Mouse (Mus musculus) liver, embryonic 15.5 days (tissue): ENCODE results near the gene Vwf. TPM values are rescaled to one million over a fixed set of nuclear protein-coding genes. Genes with fewer than 3 reads are reported as not detected.

ENCODE experiments used
- ATAC-seq: fragments of 200-750 bp; cut with Nextera tagmentation; 2 replicates; pipeline ENCODE4 v1.8.0; 2017; ENCODE audit warnings: moderate number of reproducible peaks, mild to moderate bottlenecking, moderate library complexity; ENCODE audit not compliant: insufficient read depth
- H3K27ac ChIP-seq: fragments of 300-500 bp; sonication (generic); replicated peaks from 2 replicates; pipeline ENCODE4 v1.5.1; 2015; ENCODE audit warnings: mild to moderate bottlenecking, inconsistent platforms
- H3K27me3 ChIP-seq: fragments of 300-500 bp; sonication (generic); 2 replicates; pipeline ENCODE4 v1.6.1; 2015; ENCODE audit warnings: mild to moderate bottlenecking, inconsistent platforms
- H3K36me3 ChIP-seq: fragments of 300-500 bp; sonication (generic); replicated peaks from 2 replicates; pipeline ENCODE4 v1.6.1; 2015; ENCODE audit warnings: moderate library complexity, mild to moderate bottlenecking, inconsistent platforms
- H3K4me1 ChIP-seq: fragments of 300-500 bp; sonication (generic); replicated peaks from 2 replicates; pipeline ENCODE4 v1.6.1; 2015; ENCODE audit warnings: inconsistent platforms
- H3K4me2 ChIP-seq: fragments of 300-500 bp; sonication (generic); 2 replicates; pipeline ENCODE4 v1.6.1; 2015; ENCODE audit warnings: moderate library complexity, mild to moderate bottlenecking, inconsistent platforms
- H3K4me3 ChIP-seq: fragments of 300-500 bp; sonication (generic); replicated peaks from 2 replicates; pipeline ENCODE4 v1.5.1; 2015; ENCODE audit warnings: mild to moderate bottlenecking, inconsistent platforms
- H3K9ac ChIP-seq: fragments of 300-500 bp; sonication (generic); 2 replicates; pipeline ENCODE4 v1.6.1; 2015; ENCODE audit warnings: moderate library complexity, mild to moderate bottlenecking, inconsistent platforms
- H3K9me3 ChIP-seq: fragments of 300-500 bp; sonication (generic); replicated peaks from 2 replicates; pipeline ENCODE4 v1.6.1; 2016; ENCODE audit warnings: inconsistent platforms
- WGBS: fragments of 180-500 bp; shearing (Covaris S2); methylation state at CpG from one replicate; pipeline ENCODE4 v1.1.7; 2015; ENCODE audit warnings: mixed read lengths; ENCODE audit not compliant: insufficient replicate concordance; 5-methylcytosine and 5-hydroxymethylcytosine counted together
- polyA plus RNA-seq: library from polyadenylated mRNA; unstranded; fragments of >200 nt; fragmentation: Nextera tagmentation; extraction: Ambion mirVana; gene quantifications from 2 replicates; pipeline ENCODE4 v1.2.1, GENCODE M21; 2015

Vwf gene
- polyA plus RNA-seq, 1 experiment from 2014 or later: 8.5 TPM

DNA sequence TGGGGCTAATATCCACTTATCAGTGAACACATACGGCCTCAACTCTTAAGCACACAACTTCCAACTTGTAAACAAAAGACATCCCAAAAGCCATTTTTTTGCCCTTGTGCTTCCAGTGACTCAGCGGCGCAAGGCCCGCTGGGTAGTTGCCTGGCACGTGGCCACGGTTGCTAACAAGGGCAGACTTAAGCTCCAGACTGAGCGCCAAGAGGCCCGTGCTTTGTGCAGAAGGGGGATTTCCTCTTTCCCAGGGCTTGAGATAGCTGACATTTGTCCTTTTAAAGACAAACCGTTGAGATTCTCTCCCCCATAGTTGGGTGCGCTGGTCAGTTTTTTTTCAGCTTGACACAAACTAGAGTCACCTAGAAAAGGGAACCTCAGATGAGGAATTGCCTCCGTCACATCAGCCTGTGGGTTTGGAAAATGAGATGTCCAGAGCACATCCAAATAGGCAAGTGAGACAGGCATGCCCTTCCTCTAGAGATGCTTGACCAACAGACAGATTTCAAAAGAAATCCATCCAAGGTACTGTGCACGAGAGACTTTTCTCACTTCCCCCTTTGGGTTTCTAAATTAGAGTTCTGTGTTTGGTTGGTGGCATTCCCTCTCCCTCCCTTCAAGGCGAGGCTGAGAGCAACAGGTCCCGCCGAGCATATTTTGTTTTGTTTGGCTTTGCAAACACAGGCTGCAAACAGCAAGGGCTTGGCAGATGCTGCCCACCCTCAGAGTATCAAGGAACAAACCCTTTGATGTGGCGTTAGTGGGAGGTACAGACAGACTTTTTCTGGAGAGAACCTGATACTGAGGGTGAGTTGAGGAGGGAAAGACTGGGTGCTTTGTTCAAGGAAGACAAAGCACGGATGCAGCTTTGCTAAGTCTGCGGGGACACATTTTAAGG, 26.0 kb downstream of the Vwf start:
- ATAC-seq: peak; percentile 17
- H3K4me1 ChIP-seq: peaks cover 65% of the 10 kb centered on the region
- peak overlapping the region; percentile 64 for H3K9ac ChIP-seq
- no peaks in the 10 kb centered on the region for H3K9me3 ChIP-seq
- WGBS: 20% methylated on average over 18 of the region's 18 CpGs
- H3K4me2 ChIP-seq: peak overlapping the region; percentile 81
- no peaks in the 10 kb centered on the region for H3K36me3 ChIP-seq
- peak overlapping the region; percentile 58 for H3K4me3 ChIP-seq
- H3K27ac ChIP-seq: peak overlapping the region; percentile 97
- no peaks in the 10 kb centered on the region for H3K27me3 ChIP-seq

DNA sequence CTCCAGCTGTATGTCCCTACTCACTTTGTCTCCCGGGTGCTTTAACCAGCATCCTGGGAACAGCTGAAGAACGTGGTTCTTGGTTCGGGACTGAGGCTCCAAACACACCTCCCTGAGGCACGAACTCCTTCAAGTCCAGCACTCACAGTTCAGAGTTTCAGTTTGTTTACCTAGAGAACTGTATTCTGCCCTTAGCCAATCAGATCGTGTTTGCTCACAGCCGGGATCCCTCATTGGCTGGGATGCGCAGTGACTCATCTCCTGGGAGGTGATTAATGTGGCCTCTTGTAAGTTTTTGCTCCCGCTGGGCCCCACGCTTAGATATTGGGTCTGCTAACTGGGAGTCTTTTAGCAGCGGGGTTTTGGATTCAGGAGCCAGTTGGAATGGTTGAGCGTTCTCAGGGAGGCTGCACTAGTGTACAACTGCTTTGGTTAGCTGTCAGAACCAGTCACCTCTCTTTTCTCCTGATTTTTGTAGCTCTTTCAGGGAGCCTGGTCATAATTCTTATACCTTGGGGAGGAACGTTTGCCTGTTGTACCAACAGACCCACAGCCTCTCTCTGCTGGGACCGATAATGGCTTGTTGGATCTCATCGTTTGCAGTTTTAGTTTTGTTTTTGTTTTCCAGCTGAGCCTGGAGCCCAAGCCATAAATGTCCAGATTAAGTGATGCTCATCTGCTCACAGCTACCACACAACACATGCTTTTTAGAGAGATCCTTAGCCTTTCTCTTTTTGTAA, 26.8 kb downstream of the Vwf start:
- 4% methylated on average over 14 of the region's 14 CpGs for WGBS
- H3K27ac ChIP-seq: peak overlapping the region; percentile 97
- no peaks in the 10 kb centered on the region for H3K36me3 ChIP-seq
- no peaks in the 10 kb centered on the region for H3K9me3 ChIP-seq
- H3K9ac ChIP-seq: peak overlapping the region; percentile 64
- H3K4me3 ChIP-seq: peak overlapping the region; percentile 58
- H3K4me1 ChIP-seq: peaks cover 58% of the 10 kb centered on the region
- H3K27me3 ChIP-seq: no peaks in the 10 kb centered on the region
- peak; percentile 95 for ATAC-seq
- H3K4me2 ChIP-seq: peak overlapping the region; percentile 81

DNA sequence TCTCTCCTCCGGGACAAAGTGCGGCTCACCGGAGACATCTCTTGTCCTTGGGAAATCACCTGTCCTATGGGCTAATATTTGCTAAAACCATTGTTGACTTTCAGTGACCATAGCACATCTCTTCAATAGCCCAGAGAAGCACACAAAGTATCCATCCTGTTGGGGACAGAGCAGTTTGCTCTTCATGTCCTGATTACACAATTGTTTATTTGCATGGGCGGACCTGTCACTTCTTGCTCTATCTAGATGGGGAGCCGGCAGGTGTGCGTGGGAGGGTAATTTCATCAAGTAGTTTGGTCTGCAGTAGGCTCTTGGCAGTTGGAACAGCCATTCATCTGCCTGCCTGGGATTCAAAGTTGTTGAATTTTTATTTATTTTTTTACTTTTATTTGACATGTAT, 28.5 kb downstream of the Vwf start:
- no peaks in the 10 kb centered on the region for H3K36me3 ChIP-seq
- ATAC-seq: peak; percentile 10; the same call in 1 of the 2 replicates
- H3K9ac ChIP-seq: no peak overlapping the region
- peaks cover 44% of the 10 kb centered on the region for H3K4me1 ChIP-seq
- H3K4me2 ChIP-seq: no peak overlapping the region
- H3K27ac ChIP-seq: peak overlapping the region; percentile 97
- 81% methylated on average over 6 of the region's 6 CpGs for WGBS
- no peaks in the 10 kb centered on the region for H3K9me3 ChIP-seq
- no peak overlapping the region for H3K4me3 ChIP-seq
- no peaks in the 10 kb centered on the region for H3K27me3 ChIP-seq

DNA sequence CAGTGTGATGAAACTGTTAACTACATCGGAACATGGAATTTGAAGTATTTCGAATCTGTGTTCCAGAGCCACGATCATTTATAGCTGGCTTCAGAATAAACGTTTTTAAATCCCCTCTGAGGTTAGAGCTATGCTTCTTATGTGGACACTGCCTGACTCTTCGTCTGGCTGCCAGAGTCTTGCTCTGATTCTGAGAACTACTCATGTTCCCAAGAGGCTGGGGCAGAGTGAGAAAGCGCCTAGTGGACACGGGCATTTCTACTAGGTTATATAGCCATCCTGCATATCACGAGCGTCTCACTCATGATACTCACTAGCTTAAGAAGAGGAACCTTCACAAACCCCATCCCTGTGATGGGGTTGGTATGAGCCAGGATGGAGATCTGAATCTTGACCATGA, 30.7 kb downstream of the Vwf start:
- no peak for ATAC-seq
- Histone ChIP-seq H3K4me2 (no peak overlapping the region), H3K9me3 (no peaks in the 10 kb centered on the region), H3K4me1 (peaks cover 42% of the 10 kb centered on the region), H3K9ac (no peak overlapping the region), H3K27ac (no peak overlapping the region), H3K4me3 (no peak overlapping the region), H3K36me3 (no peaks in the 10 kb centered on the region), H3K27me3 (no peaks in the 10 kb centered on the region)
- WGBS: 77% methylated on average over 9 of the region's 9 CpGs

DNA sequence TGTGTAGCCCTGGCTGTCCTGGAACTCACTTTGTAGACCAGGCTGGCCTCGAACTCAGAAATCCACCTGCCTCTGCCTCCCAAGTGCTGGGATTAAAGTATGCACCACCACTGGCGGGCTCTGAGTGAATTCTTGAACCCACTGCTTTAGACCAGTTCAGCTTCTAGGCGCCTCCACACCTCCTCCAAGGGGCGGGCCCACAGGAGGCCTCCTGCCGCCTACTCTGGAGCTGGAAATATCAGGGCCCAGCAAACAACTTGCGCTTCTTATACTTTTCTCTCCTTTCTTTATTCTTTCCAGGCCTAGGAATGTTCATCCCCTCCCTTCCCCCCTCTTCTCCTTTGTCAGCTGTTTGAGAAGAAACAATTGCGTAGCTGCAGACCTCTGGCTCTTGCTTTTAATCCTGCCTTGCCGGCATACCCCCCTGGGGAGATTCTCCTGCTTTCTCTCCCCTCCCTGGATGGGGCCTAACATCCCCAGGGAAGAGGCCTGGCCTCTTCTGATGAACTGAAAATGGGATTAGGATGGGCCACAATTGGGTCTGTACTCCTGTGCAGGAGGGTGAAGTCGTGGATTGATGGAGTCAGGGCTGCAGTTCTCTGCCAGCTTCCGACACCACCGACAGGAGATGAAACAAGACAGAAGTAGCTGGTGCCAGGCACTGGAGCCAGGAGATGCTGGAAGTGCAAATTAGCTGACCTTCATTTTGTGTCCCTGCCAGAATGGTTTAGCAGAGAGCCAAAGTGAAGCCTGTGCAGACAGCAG, 31.5 kb downstream of the Vwf start:
- H3K4me2 ChIP-seq: no peak overlapping the region
- whole genome bisulfite sequencing: 75% methylated on average over 11 of the region's 11 CpGs
- H3K27me3 ChIP-seq: no peaks in the 10 kb centered on the region
- ATAC-seq: no peak
- H3K9ac ChIP-seq: no peak overlapping the region
- peaks cover 40% of the 10 kb centered on the region for H3K4me1 ChIP-seq
- no peaks in the 10 kb centered on the region for H3K9me3 ChIP-seq
- no peak overlapping the region for H3K4me3 ChIP-seq
- no peaks in the 10 kb centered on the region for H3K36me3 ChIP-seq
- no peak overlapping the region for H3K27ac ChIP-seq

DNA sequence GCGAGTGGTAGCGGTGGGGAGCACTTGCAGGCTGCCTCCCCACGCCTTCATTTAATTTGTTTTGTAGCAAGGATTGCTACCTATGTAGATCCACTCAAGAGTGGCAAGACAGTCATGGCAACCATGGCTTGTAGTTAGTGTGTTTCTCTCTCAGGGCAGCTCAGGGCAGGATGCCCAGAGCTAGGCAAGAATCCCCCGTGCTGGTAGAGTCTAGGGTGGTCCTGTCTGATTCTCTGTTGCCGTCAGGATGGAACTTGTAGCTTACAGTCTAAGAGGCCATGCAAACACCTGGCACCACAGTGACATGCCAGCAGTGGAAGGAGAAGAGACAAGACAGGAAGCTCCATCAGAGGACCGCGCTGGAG, 32.1 kb downstream of the Vwf start:
- Histone ChIP-seq H3K4me3 (no peak overlapping the region), H3K27me3 (no peaks in the 10 kb centered on the region), H3K36me3 (no peaks in the 10 kb centered on the region), H3K9me3 (no peaks in the 10 kb centered on the region), H3K9ac (no peak overlapping the region), H3K27ac (no peak overlapping the region), H3K4me2 (no peak overlapping the region), H3K4me1 (peaks cover 40% of the 10 kb centered on the region)
- 88% methylated on average over 7 of the region's 7 CpGs for WGBS
- no peak for ATAC-seq

DNA sequence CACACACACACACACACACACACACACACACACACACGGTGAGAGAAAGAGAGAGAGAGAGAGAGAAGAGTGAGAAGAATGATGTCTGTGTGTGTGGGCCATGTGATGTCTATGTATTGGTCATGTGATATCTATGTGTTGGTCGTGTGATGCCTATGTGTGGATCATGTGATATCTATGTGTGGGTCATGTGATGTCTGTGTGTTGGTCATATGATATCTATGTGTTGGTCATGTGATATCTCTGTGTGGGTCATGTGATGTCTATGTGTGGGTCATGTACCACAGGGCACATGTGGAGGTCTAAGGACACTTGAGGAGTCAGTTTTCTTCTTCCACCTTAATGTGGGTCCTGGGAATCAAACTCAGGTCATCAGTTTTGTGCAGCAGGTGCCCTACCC, 33.3 kb downstream of the Vwf start:
- no peaks in the 10 kb centered on the region for H3K9me3 ChIP-seq
- H3K4me1 ChIP-seq: peaks cover 37% of the 10 kb centered on the region
- no peaks in the 10 kb centered on the region for H3K27me3 ChIP-seq
- WGBS: 52% methylated on average over 2 of the region's 2 CpGs
- no peaks in the 10 kb centered on the region for H3K36me3 ChIP-seq
- no peak overlapping the region for H3K4me3 ChIP-seq
- no peak overlapping the region for H3K27ac ChIP-seq
- no peak overlapping the region for H3K9ac ChIP-seq
- no peak overlapping the region for H3K4me2 ChIP-seq
- ATAC-seq: no peak

DNA sequence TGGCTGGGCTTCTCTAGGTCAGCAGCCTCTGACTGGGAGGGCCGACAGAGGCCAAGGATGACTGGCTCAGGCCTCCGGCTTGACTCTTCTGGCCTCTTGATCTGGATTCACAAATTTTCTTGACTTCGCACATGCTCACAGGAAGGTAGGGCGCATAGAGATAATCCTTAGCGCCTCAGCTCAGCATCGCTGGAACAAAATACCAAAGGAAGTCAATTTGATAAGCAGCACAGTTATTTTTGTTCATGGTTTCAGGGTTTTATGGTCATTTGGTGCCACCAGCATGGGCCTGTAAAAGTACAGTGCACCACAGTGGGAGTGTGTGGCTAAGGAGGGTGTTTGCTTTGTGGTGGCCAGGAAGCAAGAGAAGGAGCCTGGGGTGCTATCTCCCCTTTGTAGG, 37.1 kb downstream of the Vwf start:
- Histone ChIP-seq H3K36me3 (no peaks in the 10 kb centered on the region), H3K4me1 (peaks cover 23% of the 10 kb centered on the region), H3K27me3 (no peaks in the 10 kb centered on the region), H3K27ac (no peak overlapping the region), H3K9me3 (no peaks in the 10 kb centered on the region), H3K9ac (no peak overlapping the region), H3K4me2 (no peak overlapping the region), H3K4me3 (no peak overlapping the region)
- WGBS: 42% methylated on average over 6 of the region's 6 CpGs
- no peak; the same call in 1 of the 2 replicates for ATAC-seq

DNA sequence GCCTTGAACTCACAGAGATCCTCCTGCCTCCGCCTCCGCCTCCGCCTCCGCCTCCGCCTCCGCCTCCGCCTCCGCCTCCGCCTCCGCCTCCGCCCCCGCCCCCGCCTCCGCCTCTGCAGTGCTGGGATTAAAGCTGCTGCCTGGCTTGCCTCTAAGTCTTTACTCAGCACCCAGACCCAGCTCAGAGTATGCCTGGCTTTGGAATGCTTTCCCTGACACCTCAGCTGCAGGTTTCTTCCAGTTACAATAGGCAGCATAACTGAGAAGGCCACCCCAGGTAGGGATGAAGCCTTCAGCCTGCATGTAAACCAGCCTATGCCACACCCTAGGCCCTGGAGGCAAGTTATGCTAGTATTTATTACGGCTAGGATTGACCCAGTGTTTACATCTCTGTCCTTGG, 37.7 kb downstream of the Vwf start:
- WGBS: 76% methylated on average over 15 of the region's 15 CpGs
- ATAC-seq: no peak
- no peak overlapping the region for H3K27ac ChIP-seq
- H3K36me3 ChIP-seq: no peaks in the 10 kb centered on the region
- H3K4me3 ChIP-seq: no peak overlapping the region
- H3K27me3 ChIP-seq: no peaks in the 10 kb centered on the region
- H3K9me3 ChIP-seq: no peaks in the 10 kb centered on the region
- H3K4me2 ChIP-seq: no peak overlapping the region
- H3K4me1 ChIP-seq: peaks cover 23% of the 10 kb centered on the region
- H3K9ac ChIP-seq: no peak overlapping the region

DNA sequence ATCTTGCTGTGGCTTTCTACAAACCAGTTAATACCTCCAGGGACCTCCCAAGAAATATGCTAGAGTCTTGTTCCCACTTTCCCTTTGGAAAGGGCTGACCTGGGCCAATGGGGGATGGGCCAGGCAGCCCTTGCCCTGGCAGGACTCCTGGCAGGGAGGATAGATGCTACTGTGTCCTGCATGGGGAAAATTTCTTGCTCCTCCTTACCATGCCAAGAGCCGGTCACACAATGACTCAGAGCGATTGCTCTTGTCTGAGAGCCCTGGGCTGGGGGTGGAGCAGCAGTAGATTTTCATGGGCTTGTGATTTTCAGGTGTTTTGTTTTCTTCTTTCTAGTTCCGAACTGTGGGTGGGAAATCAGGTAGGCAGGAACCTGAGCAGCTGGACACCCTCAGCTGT, 39.0 kb downstream of the Vwf start:
- Histone ChIP-seq H3K9me3 (no peaks in the 10 kb centered on the region), H3K36me3 (no peaks in the 10 kb centered on the region), H3K4me1 (peaks cover 23% of the 10 kb centered on the region), H3K27ac (no peak overlapping the region), H3K27me3 (no peaks in the 10 kb centered on the region), H3K9ac (no peak overlapping the region), H3K4me3 (no peak overlapping the region), H3K4me2 (no peak overlapping the region)
- ATAC-seq: no peak
- WGBS: 65% methylated on average over 3 of the region's 3 CpGs

DNA sequence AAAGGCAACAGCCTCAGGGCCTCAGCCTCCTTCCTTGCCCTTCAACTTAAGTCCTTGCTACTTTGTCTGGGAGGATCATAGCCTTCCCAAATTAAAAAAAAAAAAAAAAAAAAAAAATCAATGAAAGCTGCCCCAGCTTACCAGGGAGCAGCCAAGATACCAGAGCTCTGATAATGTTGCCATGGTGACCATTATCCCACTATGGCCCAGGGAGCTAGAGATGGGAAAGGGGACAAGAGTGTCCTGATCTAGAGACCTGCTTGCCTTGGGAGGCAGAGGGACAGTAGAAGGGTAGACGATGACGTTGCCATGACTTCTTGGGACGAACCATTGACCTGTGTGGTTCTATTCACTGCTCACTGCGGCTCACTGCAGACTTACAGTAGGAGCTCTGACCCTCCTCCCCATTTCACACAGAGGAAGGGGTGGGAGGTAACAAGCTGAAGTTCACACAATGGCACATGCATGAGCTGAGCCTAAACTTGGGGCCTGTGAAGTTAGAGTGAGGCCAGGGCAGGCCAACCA, 39.5 kb downstream of the Vwf start:
- no peaks in the 10 kb centered on the region for H3K9me3 ChIP-seq
- H3K27ac ChIP-seq: no peak overlapping the region
- ATAC-seq: no peak
- peaks cover 25% of the 10 kb centered on the region for H3K4me1 ChIP-seq
- no peak overlapping the region for H3K4me3 ChIP-seq
- H3K36me3 ChIP-seq: no peaks in the 10 kb centered on the region
- 89% methylated on average over 4 of the region's 4 CpGs for WGBS
- no peak overlapping the region for H3K9ac ChIP-seq
- H3K27me3 ChIP-seq: no peaks in the 10 kb centered on the region
- H3K4me2 ChIP-seq: no peak overlapping the region
